Mouse (Mus musculus): Measurements from ENCODE around the gene C130050O18Rik. TPM values are rescaled to one million over a fixed set of nuclear protein-coding genes. Genes with fewer than 3 reads are reported as not detected.
A peak's percentile ranks its signal among the peaks of the same experiment; 100 is the strongest.
"Not testable (repeated sequence)": the region's sequence is repeated elsewhere in the genome, so short reads cannot be mapped to it uniquely, and the experiment has no call there.

Gene C130050O18Rik
- total RNA-seq, 2 experiments from 2014 or later, result 3.6 to 5.8 TPM

GRCm38 (mm10) chr5:139378986-139379629, 26.0 kb upstream of the C130050O18Rik start:
- no peak for ATAC-seq (replicated peaks; ENCODE audit: poor library complexity, severe bottlenecking)

GRCm38 (mm10) chr5:139379771-139380384, 25.2 kb upstream of the C130050O18Rik start:
- no peak; the same call in 1 of the 2 replicates for ATAC-seq (replicated peaks; ENCODE audit: poor library complexity, severe bottlenecking)

DNA sequence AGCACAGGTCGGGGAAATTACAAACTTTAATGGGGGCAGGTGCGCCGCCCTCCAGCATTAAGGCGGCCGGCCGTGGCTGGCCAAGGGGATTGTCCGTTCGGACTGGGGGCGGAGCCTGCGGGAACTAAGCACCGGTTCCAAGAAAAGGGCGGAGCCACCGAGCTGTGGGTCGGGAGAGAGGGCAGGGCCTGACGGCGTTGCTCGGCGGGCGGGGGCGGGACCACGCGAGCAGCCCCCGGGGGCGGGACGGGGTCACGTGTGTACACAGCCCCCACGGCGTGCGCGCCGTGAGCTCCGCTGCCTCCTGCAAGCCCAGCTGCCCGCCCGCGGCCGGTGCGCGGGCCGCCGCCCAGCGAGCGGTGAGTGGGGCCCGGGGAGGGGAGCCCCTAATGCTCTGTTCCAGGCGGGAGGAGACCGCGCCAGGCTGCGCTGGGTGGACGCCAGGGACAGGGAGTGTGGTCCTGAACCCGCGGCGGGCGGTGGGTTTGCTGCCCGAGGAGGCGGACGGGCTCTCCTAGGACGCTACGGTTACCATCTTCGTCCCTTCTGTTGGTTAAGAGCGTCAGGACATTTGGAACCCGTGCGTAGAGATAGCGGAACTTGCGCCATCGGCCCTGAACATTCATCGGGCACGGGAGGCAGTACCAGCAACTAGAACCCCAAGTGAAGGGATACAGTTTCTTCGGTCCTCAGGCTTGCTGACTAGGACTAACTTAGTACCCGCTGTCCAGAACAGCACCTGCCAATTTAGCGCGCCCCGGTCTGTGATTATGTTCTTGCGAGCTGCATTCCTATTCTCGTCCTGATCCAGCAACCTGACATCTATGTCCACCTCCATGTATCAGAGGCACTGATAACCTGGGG, 24.5 kb upstream of the C130050O18Rik start:
- peak; percentile 71 for ATAC-seq (replicated peaks; ENCODE audit: poor library complexity, severe bottlenecking)

GRCm38 (mm10) chr5:139381586-139382513, 23.2 kb upstream of the C130050O18Rik start:
- no peak for ATAC-seq (replicated peaks; ENCODE audit: poor library complexity, severe bottlenecking)

DNA sequence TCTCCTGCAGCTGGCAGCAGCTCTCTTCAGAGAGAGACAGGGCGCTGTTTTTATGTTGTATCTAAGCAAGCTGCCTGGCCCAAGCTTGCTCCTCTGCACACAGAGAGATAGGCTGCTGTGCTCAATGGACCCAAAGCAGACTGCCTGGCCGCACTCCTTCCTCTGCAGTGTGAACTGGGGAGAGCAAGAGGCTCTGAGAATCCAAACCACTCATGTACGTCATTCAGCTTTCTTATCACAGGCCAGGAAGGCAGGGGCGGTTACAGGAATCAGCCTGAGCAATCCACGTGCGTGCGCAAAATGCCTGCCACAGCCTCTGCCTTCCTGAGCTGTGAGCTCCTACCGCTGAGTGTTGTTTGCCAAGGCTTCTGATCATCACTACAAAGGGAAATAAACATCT, 22.3 kb upstream of the C130050O18Rik start:
- ATAC-seq (replicated peaks; ENCODE audit: poor library complexity, severe bottlenecking), result peak; percentile 14; the same call in 1 of the 2 replicates

GRCm38 (mm10) chr5:139383234-139383633, 21.8 kb upstream of the C130050O18Rik start:
- no peak for ATAC-seq (replicated peaks; ENCODE audit: poor library complexity, severe bottlenecking)

- ATAC-seq (replicated peaks; ENCODE audit: poor library complexity, severe bottlenecking), result no peak
These were observed 20.5 kb upstream of the C130050O18Rik start for GRCm38 (mm10) chr5:139384531-139384930.

DNA sequence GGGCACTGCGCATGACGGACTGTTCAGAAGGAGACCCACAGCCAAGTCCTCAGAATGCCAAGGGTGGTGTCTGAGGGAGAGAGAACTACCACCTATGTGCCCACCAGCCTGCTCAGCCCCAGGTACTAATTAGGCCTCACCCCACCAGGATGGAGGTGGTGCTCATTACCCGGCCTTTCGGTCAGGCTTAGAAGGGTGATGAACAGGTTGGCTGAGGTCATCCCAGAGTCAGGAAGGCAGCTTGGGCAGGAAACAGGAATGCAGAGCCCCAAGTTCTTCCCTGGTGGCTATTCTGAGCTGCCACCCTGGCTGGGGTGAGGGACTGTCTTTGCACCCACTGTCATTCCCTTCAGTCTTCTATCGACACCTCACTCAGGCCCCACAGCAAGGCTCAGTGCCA, 19.0 kb upstream of the C130050O18Rik start:
- no peak for ATAC-seq (replicated peaks; ENCODE audit: poor library complexity, severe bottlenecking)

- peak; percentile 38 for ATAC-seq (replicated peaks; ENCODE audit: poor library complexity, severe bottlenecking)
These were observed 17.5 kb upstream of the C130050O18Rik start for GRCm38 (mm10) chr5:139387329-139388194.

DNA sequence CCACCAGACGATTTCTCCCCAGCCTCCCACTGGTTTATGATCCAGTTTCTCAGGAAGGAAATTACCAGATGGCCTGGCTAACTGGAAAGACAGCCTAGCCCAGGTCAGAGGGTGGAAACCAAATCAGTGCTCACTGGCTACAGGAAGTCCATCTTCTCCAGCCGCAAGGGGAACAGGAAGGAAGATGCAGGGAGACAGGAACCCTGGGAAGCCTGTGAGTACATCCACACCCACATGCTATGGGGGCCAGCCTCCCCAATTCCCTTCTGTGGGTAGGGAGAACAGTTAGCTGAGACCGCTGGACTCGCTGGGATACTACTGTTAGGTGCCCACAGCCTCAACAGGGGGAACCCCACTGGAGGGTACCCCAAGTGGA, 16.9 kb upstream of the C130050O18Rik start:
- peak; percentile 13 for ATAC-seq (replicated peaks; ENCODE audit: poor library complexity, severe bottlenecking)

DNA sequence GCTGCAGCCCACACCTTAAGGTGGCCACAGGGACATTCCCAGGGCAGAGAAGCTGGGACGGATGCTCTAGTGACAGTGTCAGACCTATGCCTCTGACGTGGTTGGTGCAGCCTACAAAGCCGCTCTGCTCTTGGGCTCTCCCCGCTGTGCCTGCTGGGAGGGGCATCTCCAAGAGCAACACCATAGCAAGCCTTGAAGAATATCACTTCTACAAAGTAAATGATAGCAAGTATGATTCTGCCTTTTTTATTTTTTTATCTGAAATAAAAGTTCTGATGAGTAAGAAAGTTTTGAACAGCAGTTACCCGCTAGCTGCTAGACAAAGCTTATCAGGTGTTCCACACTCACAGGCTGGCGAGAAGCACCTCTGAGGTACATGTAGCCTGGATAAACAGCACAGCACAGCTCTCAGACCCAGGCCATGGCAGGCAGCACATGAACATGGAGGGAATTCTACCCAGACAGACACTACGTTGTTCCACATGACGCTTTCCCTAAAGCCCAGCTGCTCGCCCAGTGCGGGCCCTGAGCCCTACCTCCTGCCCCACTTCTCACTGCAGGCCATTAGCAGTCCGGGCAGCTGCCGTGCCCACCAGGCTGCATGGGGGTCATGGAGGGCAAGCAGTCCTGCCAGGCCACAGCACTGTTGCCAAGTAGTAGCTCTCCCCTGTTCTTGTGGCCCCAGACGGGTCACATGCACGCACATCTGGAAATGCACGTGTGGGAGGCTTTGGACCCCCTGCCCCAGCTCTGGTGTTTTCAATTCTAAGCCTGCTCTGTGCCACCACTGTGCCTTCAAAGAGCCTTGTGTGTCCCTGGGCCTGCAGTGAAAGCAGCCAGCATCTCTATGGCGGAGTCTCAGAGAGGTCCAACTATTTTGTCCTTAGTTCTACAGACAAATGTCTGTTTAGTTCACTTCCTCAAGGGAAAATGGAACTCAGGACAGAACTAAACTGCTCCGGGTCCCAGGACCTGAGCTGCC, 16.1 kb upstream of the C130050O18Rik start:
- ATAC-seq (replicated peaks; ENCODE audit: poor library complexity, severe bottlenecking), result no peak

GRCm38 (mm10) chr5:139389676-139390061, 15.4 kb upstream of the C130050O18Rik start:
- no peak for ATAC-seq (replicated peaks; ENCODE audit: poor library complexity, severe bottlenecking)

GRCm38 (mm10) chr5:139390324-139391119, 14.6 kb upstream of the C130050O18Rik start:
- ATAC-seq (replicated peaks; ENCODE audit: poor library complexity, severe bottlenecking), result not testable (repeated sequence)

- ATAC-seq (replicated peaks; ENCODE audit: poor library complexity, severe bottlenecking), result no peak
These were observed 13.6 kb upstream of the C130050O18Rik start for GRCm38 (mm10) chr5:139391309-139391990.

DNA sequence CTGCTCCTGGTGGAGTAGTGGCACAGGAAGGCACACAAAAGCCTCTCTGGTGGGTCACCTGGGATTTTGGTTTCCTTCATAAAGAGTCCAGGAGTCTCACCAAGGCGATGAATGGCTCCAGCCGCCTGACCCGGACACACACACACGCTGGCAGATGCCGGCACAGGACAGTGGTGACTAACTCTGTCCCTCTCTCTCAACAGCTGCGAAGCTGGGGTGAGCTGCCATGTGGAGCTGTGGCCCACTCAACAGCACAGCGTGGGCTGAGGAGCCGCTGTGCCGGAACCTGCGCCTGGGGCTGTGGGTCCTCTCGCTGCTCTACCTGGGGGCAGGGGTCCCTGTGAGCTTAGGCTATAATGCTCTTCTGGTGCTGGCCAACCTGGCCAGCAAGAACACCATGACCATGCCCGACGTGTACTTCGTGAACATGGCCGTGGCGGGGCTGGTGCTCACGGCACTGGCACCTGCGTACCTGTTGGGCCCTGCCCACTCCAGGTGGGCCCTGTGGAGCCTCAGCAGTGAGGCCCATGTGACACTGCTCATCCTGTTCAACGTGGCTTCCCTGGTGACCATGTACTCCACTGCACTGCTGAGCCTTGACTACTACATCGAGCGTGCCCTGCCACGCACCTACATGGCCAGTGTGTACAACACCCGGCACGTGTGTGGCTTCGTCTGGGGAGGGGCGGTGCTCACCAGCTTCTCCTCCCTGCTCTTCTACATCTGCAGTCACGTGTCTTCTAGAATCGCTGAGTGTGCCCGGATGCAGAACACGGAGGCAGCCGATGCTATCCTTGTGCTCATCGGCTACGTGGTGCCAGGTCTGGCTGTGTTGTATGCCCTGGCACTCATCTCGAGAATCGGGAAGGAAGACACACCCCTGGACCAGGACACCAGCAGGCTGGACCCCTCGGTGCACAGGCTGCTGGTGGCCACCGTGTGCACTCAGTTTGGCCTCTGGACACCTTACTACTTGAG, 12.6 kb upstream of the C130050O18Rik start:
- no peak for ATAC-seq (replicated peaks; ENCODE audit: poor library complexity, severe bottlenecking)
